Mouse (Mus musculus): Measurements from ENCODE around the gene Klhdc2. TPM values are rescaled to one million over a fixed set of nuclear protein-coding genes. Genes with fewer than 3 reads are reported as not detected.
A peak's percentile ranks its signal among the peaks of the same experiment; 100 is the strongest.

Klhdc2 gene
- 82.1 and 83.9 TPM in 2 replicates for polyA plus RNA-seq (2015; fragmentation: Nextera tagmentation; extraction: Ambion mirVana)

DNA sequence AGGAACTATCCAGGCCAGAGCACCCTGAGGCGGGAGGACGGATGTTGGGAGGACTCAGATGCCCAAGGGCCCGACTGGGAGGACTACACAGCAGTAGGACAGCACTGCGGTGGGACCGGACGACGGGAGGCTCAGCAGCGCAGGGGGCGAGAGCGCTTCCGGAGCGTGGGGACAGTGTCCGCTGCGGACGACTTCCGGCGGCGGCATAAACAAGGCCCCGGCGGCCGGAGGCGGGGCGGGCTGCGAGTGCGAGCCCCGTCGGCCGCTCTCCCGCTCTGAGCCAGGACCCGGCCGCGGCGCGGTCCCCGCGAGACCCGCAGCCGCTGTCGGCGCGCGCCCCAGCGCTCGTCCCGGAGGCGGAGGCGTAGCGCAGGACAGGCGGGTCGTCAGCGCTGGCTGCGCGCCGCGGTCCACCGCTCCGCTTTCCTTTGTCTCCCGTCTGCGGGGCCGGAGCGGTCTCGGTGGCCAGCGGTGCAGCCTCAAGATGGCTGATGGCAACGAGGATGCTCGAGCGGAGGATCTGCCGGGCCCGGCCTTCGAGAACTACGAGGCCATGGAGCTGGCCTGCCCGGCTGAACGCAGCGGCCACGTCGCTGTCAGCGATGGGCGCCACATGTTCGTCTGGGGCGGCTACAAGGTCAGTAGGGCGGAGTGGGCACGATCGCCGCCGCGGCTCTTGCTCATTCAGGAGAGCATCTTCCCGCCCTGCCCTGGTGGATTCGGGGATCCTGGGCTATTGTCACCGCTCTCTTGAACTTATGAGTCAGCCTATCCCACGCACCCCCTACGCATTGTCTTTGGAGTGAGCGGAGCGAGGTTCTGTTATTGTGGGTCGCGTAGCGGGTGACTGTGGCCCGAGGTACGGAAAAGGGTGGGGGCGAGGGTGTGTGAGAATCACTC is at the start of gene Klhdc2:
TSS of gene Klhdc2 (plus strand) at position 171 of the 900 bp plus-strand sequence.
- Histone ChIP-seq H3K4me1 (ENCODE audit: insufficient read depth, low read depth, low read length) (peaks cover 15% of the 10 kb centered on the region; the same call in 1 of the 2 replicates), H3K36me3 (ENCODE audit: insufficient read depth, low read length) (peaks cover 7% of the 10 kb centered on the region; the same call in 1 of the 2 replicates), H3K27me3 (replicated peaks; ENCODE audit: insufficient read depth, low read length) (no peaks in the 10 kb centered on the region), H3K9me3 (ENCODE audit: low read length) (no peaks in the 10 kb centered on the region), H3K9ac (replicated peaks; ENCODE audit: low read depth) (peak within 1 kb of the TSS; percentile 91), H3K4me3 (ENCODE audit: low read depth, low read length) (peak within 1 kb of the TSS; percentile 93), H3K4me2 (replicated peaks; ENCODE audit: low read depth, low read length) (peak within 1 kb of the TSS; percentile 76), H3K27ac (ENCODE audit: low read length) (peak within 1 kb of the TSS; percentile 96)
- TF ChIP-seq EP300 (IDR thresholded peaks at IDR 0.05) (no peak), CTCF (IDR thresholded peaks at IDR 0.05) (no peak; the same call in 1 of the 2 replicates)
- under 1% methylated on average over 73 of the region's 98 CpGs for WGBS
- peak; percentile 96 for DNase-seq (ENCODE audit: low spot score)
- peak; percentile 97 for ATAC-seq

DNA sequence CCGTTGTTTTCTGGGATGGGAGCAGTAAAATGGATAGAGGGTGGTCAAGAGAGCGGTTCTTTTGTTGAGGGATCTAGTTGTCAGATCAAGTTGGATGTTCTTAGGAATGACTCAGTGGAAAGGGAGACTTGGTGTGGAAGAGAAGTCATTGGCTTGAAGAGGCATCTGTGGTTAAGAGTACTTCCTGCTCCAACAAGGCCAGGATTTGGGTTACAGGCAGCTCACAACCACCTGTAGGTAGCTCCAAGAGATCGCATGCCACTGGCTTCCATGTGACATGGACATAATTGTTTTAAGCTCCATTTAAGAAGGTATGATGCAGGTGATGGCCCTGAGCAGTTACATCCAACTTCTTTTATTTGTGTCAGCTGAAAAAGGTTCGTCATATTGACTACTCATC is 46.7 kb upstream of the Klhdc2 start:
- no peaks in the 10 kb centered on the region for H3K9me3 ChIP-seq (ENCODE audit: low read length)
- 84% methylated on average over 4 of the region's 4 CpGs for WGBS
- no peaks in the 10 kb centered on the region for H3K27me3 ChIP-seq (replicated peaks; ENCODE audit: insufficient read depth, low read length)
- no peak overlapping the region for H3K4me2 ChIP-seq (replicated peaks; ENCODE audit: low read depth, low read length)
- no peak for DNase-seq (ENCODE audit: low spot score)
- H3K9ac ChIP-seq (replicated peaks; ENCODE audit: low read depth), result no peak overlapping the region
- TF ChIP-seq CTCF (IDR thresholded peaks at IDR 0.05) (no peak), EP300 (IDR thresholded peaks at IDR 0.05) (no peak)
- no peaks in the 10 kb centered on the region for H3K4me1 ChIP-seq (ENCODE audit: insufficient read depth, low read depth, low read length)
- no peaks in the 10 kb centered on the region for H3K36me3 ChIP-seq (ENCODE audit: insufficient read depth, low read length)
- no peak overlapping the region for H3K4me3 ChIP-seq (ENCODE audit: low read depth, low read length)
- ATAC-seq, result no peak
- no peak overlapping the region for H3K27ac ChIP-seq (ENCODE audit: low read length)

DNA sequence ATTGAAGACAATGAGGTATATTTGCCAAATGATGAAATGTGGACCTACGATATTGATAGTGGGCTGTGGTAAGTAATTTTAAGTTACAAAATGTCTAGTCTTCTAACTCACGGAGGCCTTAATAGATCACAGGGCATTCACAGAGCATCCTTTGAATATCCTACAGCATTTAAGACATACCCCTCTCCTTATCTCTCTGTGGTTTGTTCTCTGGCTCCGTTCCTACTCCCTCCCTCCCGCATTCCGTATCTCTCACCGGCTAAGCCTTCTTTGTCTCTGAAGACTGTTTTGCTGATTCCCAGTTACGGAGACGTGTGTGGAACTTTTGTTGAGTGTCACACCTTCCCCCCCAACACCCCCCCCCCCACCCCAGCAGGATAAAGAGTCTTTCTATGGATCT is 45.7 kb upstream of the Klhdc2 start:
- Histone ChIP-seq H3K4me3 (ENCODE audit: low read depth, low read length) (no peak overlapping the region), H3K36me3 (ENCODE audit: insufficient read depth, low read length) (no peaks in the 10 kb centered on the region), H3K9me3 (ENCODE audit: low read length) (no peaks in the 10 kb centered on the region), H3K4me1 (ENCODE audit: insufficient read depth, low read depth, low read length) (no peaks in the 10 kb centered on the region), H3K9ac (replicated peaks; ENCODE audit: low read depth) (no peak overlapping the region), H3K27me3 (replicated peaks; ENCODE audit: insufficient read depth, low read length) (no peaks in the 10 kb centered on the region), H3K27ac (ENCODE audit: low read length) (no peak overlapping the region), H3K4me2 (replicated peaks; ENCODE audit: low read depth, low read length) (no peak overlapping the region)
- no peak for ATAC-seq
- WGBS, result 50% methylated on average over 8 of the region's 8 CpGs
- no peak for DNase-seq (ENCODE audit: low spot score)
- no peak for TF ChIP-seq CTCF (IDR thresholded peaks at IDR 0.05)
- TF ChIP-seq EP300 (IDR thresholded peaks at IDR 0.05), result no peak

DNA sequence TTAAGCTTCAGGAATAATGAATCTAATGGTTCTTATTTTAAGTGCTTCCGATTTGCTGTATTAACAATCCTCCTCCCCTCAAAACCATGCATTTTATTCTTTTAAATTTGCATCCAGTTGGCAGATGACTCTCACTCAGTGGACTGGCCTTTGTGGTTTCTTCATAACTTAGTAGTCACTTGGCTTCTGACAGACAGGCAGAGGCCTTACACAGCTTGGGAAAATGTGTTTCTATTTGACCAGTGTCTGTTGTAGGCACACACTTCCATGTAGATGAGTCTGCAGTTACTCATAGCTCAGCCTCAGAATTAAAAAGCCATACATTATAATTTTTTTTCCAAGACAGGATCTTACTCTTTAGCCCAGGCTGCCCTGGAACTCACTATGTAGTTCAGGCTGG is 42.7 kb upstream of the Klhdc2 start:
- 92% methylated on average over 1 of the region's 1 CpGs for WGBS
- no peak for ATAC-seq
- H3K27me3 ChIP-seq (replicated peaks; ENCODE audit: insufficient read depth, low read length), result no peaks in the 10 kb centered on the region
- no peaks in the 10 kb centered on the region for H3K9me3 ChIP-seq (ENCODE audit: low read length)
- no peaks in the 10 kb centered on the region for H3K36me3 ChIP-seq (ENCODE audit: insufficient read depth, low read length)
- no peaks in the 10 kb centered on the region for H3K4me1 ChIP-seq (ENCODE audit: insufficient read depth, low read depth, low read length)
- H3K4me2 ChIP-seq (replicated peaks; ENCODE audit: low read depth, low read length), result no peak overlapping the region
- no peak overlapping the region for H3K9ac ChIP-seq (replicated peaks; ENCODE audit: low read depth)
- no peak overlapping the region for H3K4me3 ChIP-seq (ENCODE audit: low read depth, low read length)
- DNase-seq (ENCODE audit: low spot score), result no peak
- no peak for TF ChIP-seq CTCF (IDR thresholded peaks at IDR 0.05)
- TF ChIP-seq EP300 (IDR thresholded peaks at IDR 0.05), result no peak
- H3K27ac ChIP-seq (ENCODE audit: low read length), result no peak overlapping the region

DNA sequence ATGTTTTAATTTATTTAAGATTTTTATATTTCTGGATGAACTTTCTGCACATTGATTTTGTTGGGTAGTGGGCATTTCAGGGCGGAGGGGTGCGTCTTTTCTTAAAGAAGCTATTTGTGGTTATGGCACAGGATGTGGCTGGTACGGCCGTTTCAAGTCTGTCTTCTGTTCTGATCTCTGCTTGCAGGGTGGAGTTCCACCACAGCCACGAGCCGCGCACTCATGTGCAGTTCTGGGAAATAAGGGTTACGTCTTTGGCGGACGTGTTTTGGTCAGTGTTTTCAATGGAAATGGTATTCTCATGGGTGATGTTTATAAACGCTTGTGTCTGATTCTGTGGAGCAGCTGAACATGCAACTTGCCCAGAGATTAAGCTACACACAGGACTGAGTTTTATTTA is 38.6 kb upstream of the Klhdc2 start:
- ATAC-seq (no peak), DNase-seq (ENCODE audit: low spot score) (no peak)
- TF ChIP-seq CTCF (IDR thresholded peaks at IDR 0.05), result no peak
- no peak for TF ChIP-seq EP300 (IDR thresholded peaks at IDR 0.05)
- H3K4me1 ChIP-seq (ENCODE audit: insufficient read depth, low read depth, low read length), result no peaks in the 10 kb centered on the region
- no peaks in the 10 kb centered on the region for H3K9me3 ChIP-seq (ENCODE audit: low read length)
- no peak overlapping the region for H3K27ac ChIP-seq (ENCODE audit: low read length)
- no peaks in the 10 kb centered on the region for H3K27me3 ChIP-seq (replicated peaks; ENCODE audit: insufficient read depth, low read length)
- 75% methylated on average over 11 of the region's 11 CpGs for WGBS
- no peak overlapping the region for H3K4me3 ChIP-seq (ENCODE audit: low read depth, low read length)
- H3K36me3 ChIP-seq (ENCODE audit: insufficient read depth, low read length), result no peaks in the 10 kb centered on the region
- no peak overlapping the region for H3K9ac ChIP-seq (replicated peaks; ENCODE audit: low read depth)
- H3K4me2 ChIP-seq (replicated peaks; ENCODE audit: low read depth, low read length), result no peak overlapping the region

DNA sequence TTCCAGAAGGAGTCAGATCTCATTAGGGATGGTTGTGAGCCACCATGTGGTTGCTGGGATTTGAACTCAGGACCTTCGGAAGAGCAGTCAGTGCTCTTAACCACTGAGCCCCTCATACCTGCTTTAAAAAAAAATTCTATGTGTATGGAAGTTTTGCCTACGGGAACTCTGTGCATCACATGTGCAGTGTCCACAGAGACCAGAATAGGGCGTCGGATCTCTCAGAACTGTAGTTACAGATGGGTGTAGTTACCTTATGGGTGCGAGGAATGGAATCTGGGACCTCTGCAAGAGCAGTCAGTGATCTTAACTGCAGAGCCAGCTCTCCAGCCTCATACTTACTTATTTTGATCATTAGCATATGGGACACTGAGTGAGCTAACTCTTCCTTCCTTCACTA is 34.2 kb upstream of the Klhdc2 start:
- H3K36me3 ChIP-seq (ENCODE audit: insufficient read depth, low read length), result no peaks in the 10 kb centered on the region
- DNase-seq (ENCODE audit: low spot score), result no peak
- no peak overlapping the region for H3K9ac ChIP-seq (replicated peaks; ENCODE audit: low read depth)
- 98% methylated on average over 5 of the region's 5 CpGs for WGBS
- no peak for ATAC-seq
- TF ChIP-seq CTCF (IDR thresholded peaks at IDR 0.05) (no peak), EP300 (IDR thresholded peaks at IDR 0.05) (no peak)
- H3K4me1 ChIP-seq (ENCODE audit: insufficient read depth, low read depth, low read length), result no peaks in the 10 kb centered on the region
- no peak overlapping the region for H3K4me3 ChIP-seq (ENCODE audit: low read depth, low read length)
- H3K27me3 ChIP-seq (replicated peaks; ENCODE audit: insufficient read depth, low read length), result no peaks in the 10 kb centered on the region
- H3K4me2 ChIP-seq (replicated peaks; ENCODE audit: low read depth, low read length), result no peak overlapping the region
- no peaks in the 10 kb centered on the region for H3K9me3 ChIP-seq (ENCODE audit: low read length)
- no peak overlapping the region for H3K27ac ChIP-seq (ENCODE audit: low read length)

Data from lung, postnatal 0 days (tissue).